Mouse (Mus musculus) midbrain, postnatal 0 days (tissue): Measurements from ENCODE around the gene Arrdc5. TPM values are rescaled to one million over a fixed set of nuclear protein-coding genes. Genes with fewer than 3 reads are reported as not detected.

Source experiments
- ATAC-seq: fragments of 200-750 bp; cut with Nextera tagmentation; 2 replicates; pipeline ENCODE4 v1.8.0; 2017; ENCODE audit warnings: moderate number of reproducible peaks, mild to moderate bottlenecking, moderate TSS enrichment, moderate library complexity; ENCODE audit not compliant: low FRiP score
- DNase-seq: peaks from one replicate; pipeline ENCODE4 v3.0.0-alpha.2; 2015; ENCODE audit warnings: low spot score
- H3K27ac ChIP-seq: fragments of 300-500 bp; sonication (generic); 2 replicates; pipeline ENCODE4 v1.5.1; 2014; ENCODE audit warnings: low read depth, mild to moderate bottlenecking, low read length, mixed read lengths
- H3K27me3 ChIP-seq: fragments of 300-500 bp; sonication (generic); 2 replicates; pipeline ENCODE4 v1.6.1; 2014; ENCODE audit warnings: low read length, control low read depth, mixed read lengths; ENCODE audit not compliant: insufficient read depth
- H3K36me3 ChIP-seq: fragments of 300-500 bp; sonication (generic); 2 replicates; pipeline ENCODE4 v1.6.1; 2014; ENCODE audit warnings: low read length, control low read depth, mixed read lengths; ENCODE audit not compliant: insufficient read depth
- H3K4me1 ChIP-seq: fragments of 300-500 bp; sonication (generic); 2 replicates; pipeline ENCODE4 v1.6.1; 2014; ENCODE audit warnings: mild to moderate bottlenecking, control low read depth, antibody characterized with exemption, low read length, mixed read lengths; ENCODE audit not compliant: insufficient read depth
- H3K4me2 ChIP-seq: fragments of 300-500 bp; sonication (generic); 2 replicates; pipeline ENCODE4 v1.6.1; 2014; ENCODE audit warnings: low read depth, mild to moderate bottlenecking, low read length, mixed read lengths; ENCODE audit not compliant: poor library complexity, severe bottlenecking
- H3K4me3 ChIP-seq: fragments of 300-500 bp; sonication (generic); 2 replicates; pipeline ENCODE4 v1.5.1; 2014; ENCODE audit warnings: low read depth, mild to moderate bottlenecking, low read length, moderate library complexity
- H3K9ac ChIP-seq: fragments of 300-500 bp; sonication (generic); replicated peaks from 2 replicates; pipeline ENCODE4 v1.6.1; 2014; ENCODE audit warnings: mild to moderate bottlenecking, low read length, moderate library complexity, mixed read lengths; ENCODE audit not compliant: poor library complexity, severe bottlenecking
- H3K9me3 ChIP-seq: fragments of 300-500 bp; sonication (generic); 2 replicates; pipeline ENCODE4 v1.6.1; 2016; ENCODE audit warnings: low read length, control low read depth
- CTCF ChIP-seq: IDR thresholded peaks from 2 replicates; pipeline ENCODE4 v1.5.1; 2016; ENCODE audit warnings: antibody characterized with exemption, mild to moderate bottlenecking
- WGBS: fragments of 180-500 bp; shearing (Covaris S2); extraction: QIAGEN DNeasy Blood & Tissue Kit; methylation state at CpG from one replicate; pipeline ENCODE4 v1.1.7; 2014; 5-methylcytosine and 5-hydroxymethylcytosine counted together
- polyA plus RNA-seq: library from polyadenylated mRNA; unstranded; fragments of >200 nt; fragmentation: Nextera tagmentation; extraction: Ambion mirVana; gene quantifications from 2 replicates; pipeline ENCODE4 v1.2.1, GENCODE M21; 2015
- total RNA-seq: library from RNA; depleted of rRNA; stranded (reverse); fragments of >200 nt; gene quantifications from 2 replicates; pipeline ENCODE4 v1.2.3, GENCODE M21; 2014

The Arrdc5 gene
- total and polyA plus RNA-seq, 2 experiments from 2014 or later = not detected

GRCm38 (mm10) chr17:56329267-56329666, 29.2 kb upstream of the Arrdc5 start:
- H3K36me3 ChIP-seq = no peaks in the 10 kb centered on the region
- peaks cover 14% of the 10 kb centered on the region for H3K4me1 ChIP-seq
- H3K4me2 ChIP-seq = no peak overlapping the region
- no peaks in the 10 kb centered on the region for H3K27me3 ChIP-seq
- no peak overlapping the region for H3K27ac ChIP-seq
- H3K9ac ChIP-seq = no peak overlapping the region
- no peaks in the 10 kb centered on the region for H3K9me3 ChIP-seq
- DNase-seq (no peak), ATAC-seq (no peak)
- no peak overlapping the region for H3K4me3 ChIP-seq
- no peak for TF ChIP-seq CTCF

GRCm38 (mm10) chr17:56326153-56327147, 26.4 kb upstream of the Arrdc5 start:
- TF ChIP-seq CTCF = no peak
- no peaks in the 10 kb centered on the region for H3K27me3 ChIP-seq
- peak overlapping the region; percentile 97 for H3K27ac ChIP-seq
- DNase-seq (peak; percentile 45), ATAC-seq (peak; percentile 55)
- peak overlapping the region; percentile 96 for H3K9ac ChIP-seq
- WGBS = under 1% methylated on average over 54 of the region's 67 CpGs
- H3K4me3 ChIP-seq = peak overlapping the region; percentile 93
- H3K36me3 ChIP-seq = no peaks in the 10 kb centered on the region
- H3K9me3 ChIP-seq = no peaks in the 10 kb centered on the region
- peak overlapping the region; percentile 86 for H3K4me2 ChIP-seq
- peaks cover 14% of the 10 kb centered on the region for H3K4me1 ChIP-seq

GRCm38 (mm10) chr17:56325450-56326152, 25.5 kb upstream of the Arrdc5 start, which contains the start of gene Kdm4b:
Gene Kdm4b (plus strand): TSS chr17:56326062.
- H3K9ac ChIP-seq = peak within 1 kb of the TSS; percentile 96
- ATAC-seq (peak; percentile 99), DNase-seq (peak; percentile 100)
- peak within 1 kb of the TSS; percentile 93 for H3K4me3 ChIP-seq
- under 1% methylated on average over 46 of the region's 57 CpGs for WGBS
- no peaks in the 10 kb centered on the region for H3K36me3 ChIP-seq
- no peaks in the 10 kb centered on the region for H3K27me3 ChIP-seq
- peak within 1 kb of the TSS; percentile 86 for H3K4me2 ChIP-seq
- no peaks in the 10 kb centered on the region for H3K9me3 ChIP-seq
- no peak; the same call in 1 of the 2 replicates for TF ChIP-seq CTCF
- peaks cover 14% of the 10 kb centered on the region for H3K4me1 ChIP-seq
- peak within 1 kb of the TSS; percentile 97 for H3K27ac ChIP-seq

GRCm38 (mm10) chr17:56324419-56324818, 24.3 kb upstream of the Arrdc5 start:
- Histone ChIP-seq H3K4me1 (peaks cover 12% of the 10 kb centered on the region), H3K9me3 (no peaks in the 10 kb centered on the region), H3K36me3 (no peaks in the 10 kb centered on the region), H3K4me3 (no peak overlapping the region), H3K4me2 (no peak overlapping the region), H3K27me3 (no peaks in the 10 kb centered on the region), H3K27ac (no peak overlapping the region), H3K9ac (no peak overlapping the region)
- ATAC-seq (no peak), DNase-seq (no peak)
- WGBS = 67% methylated on average over 3 of the region's 3 CpGs
- TF ChIP-seq CTCF = no peak

- Histone ChIP-seq H3K4me2 (no peak overlapping the region), H3K27me3 (no peaks in the 10 kb centered on the region), H3K4me1 (no peaks in the 10 kb centered on the region), H3K36me3 (no peaks in the 10 kb centered on the region), H3K9ac (no peak overlapping the region; the same call in 1 of the 2 replicates), H3K9me3 (no peaks in the 10 kb centered on the region), H3K4me3 (no peak overlapping the region), H3K27ac (no peak overlapping the region)
- no peak for DNase-seq
- no peak for ATAC-seq
- no peak for TF ChIP-seq CTCF
- WGBS = 90% methylated on average over 15 of the region's 15 CpGs
Observed at GRCm38 (mm10) chr17:56309191-56309945, 9.3 kb upstream of the Arrdc5 start.
